Mouse (Mus musculus): ENCODE data around the gene Rnf207. TPM values are rescaled to one million over a fixed set of nuclear protein-coding genes. Genes with fewer than 3 reads are reported as not detected.
A peak's percentile ranks its signal among the peaks of the same experiment; 100 is the strongest.

The Rnf207 gene
- not detected in 2 replicates for polyA plus RNA-seq (2012; ENCODE audit: insufficient read depth, insufficient read length, missing spikeins)

DNA sequence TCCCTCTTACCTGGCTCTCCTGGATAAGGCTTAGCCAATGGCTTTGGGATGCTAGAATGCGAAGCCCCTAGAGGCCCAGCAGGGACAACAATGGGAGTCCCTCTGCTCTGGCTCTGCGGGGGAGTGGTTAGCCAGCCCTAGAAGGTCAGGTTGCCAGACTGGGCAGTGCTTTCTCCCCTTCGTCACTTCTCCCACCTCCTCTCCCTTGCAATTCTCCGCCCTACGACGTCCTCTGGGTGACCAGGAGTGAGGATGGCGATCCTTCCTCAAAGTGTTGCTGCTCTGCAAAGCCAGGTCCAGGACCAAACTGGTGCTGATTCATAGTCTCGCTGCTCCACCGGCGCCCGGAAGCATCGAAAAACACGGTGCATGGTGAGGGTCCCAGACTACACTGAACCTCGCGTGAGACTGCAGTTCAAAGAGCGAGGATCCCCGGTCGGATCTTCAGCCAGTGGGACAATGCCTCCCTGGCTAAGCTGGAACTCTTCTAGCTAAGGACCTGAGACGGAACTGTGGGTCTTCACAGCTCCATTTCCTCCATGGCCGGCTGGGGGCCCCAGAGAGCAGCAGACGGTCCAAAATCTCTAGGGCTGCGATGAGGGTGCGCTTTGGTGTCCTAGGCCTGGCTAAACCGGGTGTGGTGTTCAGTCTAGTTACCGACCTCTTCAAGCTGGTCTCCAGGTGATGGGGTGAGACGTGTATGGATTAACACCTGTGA, at the start of gene Rnf207:
Rnf207 (minus strand) TSS at position 477 of the 718 bp plus-strand sequence.
- peak within 1 kb of the TSS; percentile 32 for H3K4me3 ChIP-seq (ENCODE audit: insufficient read depth, low read length)

DNA sequence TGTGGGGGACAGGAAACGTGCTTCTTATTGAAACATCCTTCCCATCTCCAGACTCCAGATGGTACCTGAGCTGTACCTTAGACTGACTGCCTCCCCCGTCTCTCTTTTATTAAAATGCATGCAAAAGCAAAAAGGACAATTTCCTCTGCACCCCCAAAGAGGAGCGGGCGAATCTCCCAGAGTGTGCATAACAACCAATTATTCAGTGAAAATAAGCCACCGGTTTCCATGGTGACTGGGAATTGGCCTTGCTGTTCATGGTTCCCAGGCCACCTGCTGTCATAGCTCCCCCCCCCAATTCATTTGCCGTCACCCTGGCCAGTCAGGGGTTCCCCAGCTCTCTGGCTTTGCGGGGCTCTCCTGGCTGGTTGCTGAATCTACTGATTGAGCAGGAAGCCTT, 46.4 kb upstream of the Rnf207 start:
- Histone ChIP-seq H3K4me1 (ENCODE audit: control insufficient read depth, insufficient read depth, low read length) (peaks cover 16% of the 10 kb centered on the region), H3K4me3 (ENCODE audit: insufficient read depth, low read length) (no peak overlapping the region), H3K27ac (ENCODE audit: insufficient read depth, low read depth, low read length) (no peak overlapping the region)
- TF ChIP-seq POLR2A (IDR thresholded peaks at IDR 0.05; ENCODE audit: borderline replicate concordance, low read depth, low read length), result no peak
- no peak for TF ChIP-seq CTCF (IDR thresholded peaks at IDR 0.05; ENCODE audit: low read depth, low read length)

More for the DNA sequence above, at the start of gene Rnf207:
- H3K4me1 ChIP-seq (ENCODE audit: control insufficient read depth, insufficient read depth, low read length), result no peaks in the 10 kb centered on the region
- no peak within 1 kb of the TSS for H3K27ac ChIP-seq (ENCODE audit: insufficient read depth, low read depth, low read length)
- peak; percentile 37 for TF ChIP-seq CTCF (IDR thresholded peaks at IDR 0.05; ENCODE audit: low read depth, low read length)
- no peak for TF ChIP-seq POLR2A (IDR thresholded peaks at IDR 0.05; ENCODE audit: borderline replicate concordance, low read depth, low read length)

DNA sequence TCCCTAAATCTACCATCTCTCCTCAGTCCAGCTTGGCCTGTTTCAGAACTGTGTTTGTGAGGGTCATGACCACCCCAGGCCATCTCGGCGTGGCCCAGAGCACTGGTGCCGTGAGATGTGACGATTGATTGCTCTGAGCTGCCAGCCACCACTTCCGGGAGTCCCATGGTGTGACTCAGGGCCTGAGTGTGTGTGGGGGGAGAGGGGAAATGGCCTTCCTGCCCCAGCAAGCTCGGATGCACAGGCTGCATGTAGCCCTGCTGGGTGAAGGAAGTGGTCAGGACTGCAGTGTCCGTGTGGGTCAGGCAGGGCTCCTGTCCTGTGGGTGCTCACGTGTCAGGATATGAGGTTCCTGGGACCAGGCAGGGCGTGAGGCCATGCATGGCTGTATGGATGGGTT, 43.4 kb upstream of the Rnf207 start:
- Histone ChIP-seq H3K4me3 (ENCODE audit: insufficient read depth, low read length) (no peak overlapping the region), H3K27ac (ENCODE audit: insufficient read depth, low read depth, low read length) (peak overlapping the region; percentile 2; the same call in 1 of the 2 replicates), H3K4me1 (ENCODE audit: control insufficient read depth, insufficient read depth, low read length) (peaks cover 16% of the 10 kb centered on the region)
- TF ChIP-seq POLR2A (IDR thresholded peaks at IDR 0.05; ENCODE audit: borderline replicate concordance, low read depth, low read length), result no peak
- TF ChIP-seq CTCF (IDR thresholded peaks at IDR 0.05; ENCODE audit: low read depth, low read length), result no peak

DNA sequence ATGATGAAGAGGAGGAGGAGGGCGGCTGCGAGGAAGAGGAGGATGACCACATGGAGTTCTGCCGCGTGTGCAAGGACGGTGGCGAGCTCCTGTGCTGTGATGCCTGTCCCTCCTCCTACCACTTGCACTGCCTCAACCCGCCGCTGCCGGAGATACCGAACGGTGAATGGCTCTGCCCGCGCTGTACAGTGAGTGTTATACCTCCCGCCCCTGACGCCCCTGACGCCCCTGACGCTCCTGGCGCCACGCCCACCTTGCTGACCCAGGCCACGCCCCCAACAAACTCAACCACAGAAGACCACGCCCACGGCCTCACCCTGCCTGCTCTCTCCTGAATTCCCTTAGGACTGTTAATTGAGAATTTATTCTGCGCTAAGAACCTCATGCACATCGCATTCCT, 42.1 kb upstream of the Rnf207 start:
- H3K4me3 ChIP-seq (ENCODE audit: insufficient read depth, low read length), result no peak overlapping the region

DNA sequence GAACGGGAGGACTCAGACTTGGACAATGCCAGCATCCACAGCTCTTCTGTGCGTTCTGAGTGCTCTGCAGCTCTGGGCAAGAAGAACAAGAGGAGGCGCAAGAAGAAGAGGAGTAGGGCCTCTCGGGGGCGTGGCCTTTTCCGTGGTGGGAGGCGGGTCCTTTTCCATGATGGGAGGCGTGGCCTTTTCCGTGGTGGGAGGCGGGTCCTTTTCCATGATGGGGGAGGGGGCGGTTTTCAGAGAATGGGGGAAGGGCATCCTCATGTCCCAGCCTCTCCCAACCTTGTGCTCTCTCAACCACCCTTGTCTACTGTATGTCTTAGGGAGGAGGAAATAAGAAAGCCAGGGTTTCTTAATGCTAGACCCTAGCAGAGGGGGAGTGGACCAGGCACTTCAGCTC, 40.9 kb upstream of the Rnf207 start:
- no peak for TF ChIP-seq CTCF (IDR thresholded peaks at IDR 0.05; ENCODE audit: low read depth, low read length)
- no peak for TF ChIP-seq POLR2A (IDR thresholded peaks at IDR 0.05; ENCODE audit: borderline replicate concordance, low read depth, low read length)
- Histone ChIP-seq H3K27ac (ENCODE audit: insufficient read depth, low read depth, low read length) (no peak overlapping the region), H3K4me1 (ENCODE audit: control insufficient read depth, insufficient read depth, low read length) (peaks cover 16% of the 10 kb centered on the region), H3K4me3 (ENCODE audit: insufficient read depth, low read length) (no peak overlapping the region)

More for the DNA sequence above, 42.1 kb upstream of the Rnf207 start:
- no peak overlapping the region for H3K27ac ChIP-seq (ENCODE audit: insufficient read depth, low read depth, low read length)
- H3K4me1 ChIP-seq (ENCODE audit: control insufficient read depth, insufficient read depth, low read length), result peaks cover 16% of the 10 kb centered on the region
- TF ChIP-seq POLR2A (IDR thresholded peaks at IDR 0.05; ENCODE audit: borderline replicate concordance, low read depth, low read length) (no peak), CTCF (IDR thresholded peaks at IDR 0.05; ENCODE audit: low read depth, low read length) (no peak)

DNA sequence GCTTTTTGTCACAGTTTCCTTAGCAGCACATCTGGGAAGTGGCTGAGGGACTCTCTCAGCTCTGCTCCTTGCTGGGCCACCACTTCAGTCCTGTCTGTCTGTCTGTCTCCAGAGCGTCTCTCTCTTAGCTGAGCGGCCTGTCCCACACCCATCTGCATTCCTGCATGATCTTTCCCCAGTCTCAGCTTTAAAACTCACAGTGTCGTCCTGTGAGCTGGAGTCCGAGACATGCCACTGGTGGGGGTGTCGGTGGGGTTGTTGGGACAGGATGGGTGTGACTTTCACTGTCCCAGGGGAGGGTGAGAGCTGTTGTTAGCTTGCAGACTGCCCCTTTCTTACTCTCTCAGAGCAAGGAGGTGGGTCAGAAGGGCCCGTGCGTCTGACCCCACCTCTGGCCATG, 36.9 kb upstream of the Rnf207 start:
- no peak for TF ChIP-seq CTCF (IDR thresholded peaks at IDR 0.05; ENCODE audit: low read depth, low read length)
- no peak for TF ChIP-seq POLR2A (IDR thresholded peaks at IDR 0.05; ENCODE audit: borderline replicate concordance, low read depth, low read length)
- peaks cover 7% of the 10 kb centered on the region for H3K4me1 ChIP-seq (ENCODE audit: control insufficient read depth, insufficient read depth, low read length)

DNA sequence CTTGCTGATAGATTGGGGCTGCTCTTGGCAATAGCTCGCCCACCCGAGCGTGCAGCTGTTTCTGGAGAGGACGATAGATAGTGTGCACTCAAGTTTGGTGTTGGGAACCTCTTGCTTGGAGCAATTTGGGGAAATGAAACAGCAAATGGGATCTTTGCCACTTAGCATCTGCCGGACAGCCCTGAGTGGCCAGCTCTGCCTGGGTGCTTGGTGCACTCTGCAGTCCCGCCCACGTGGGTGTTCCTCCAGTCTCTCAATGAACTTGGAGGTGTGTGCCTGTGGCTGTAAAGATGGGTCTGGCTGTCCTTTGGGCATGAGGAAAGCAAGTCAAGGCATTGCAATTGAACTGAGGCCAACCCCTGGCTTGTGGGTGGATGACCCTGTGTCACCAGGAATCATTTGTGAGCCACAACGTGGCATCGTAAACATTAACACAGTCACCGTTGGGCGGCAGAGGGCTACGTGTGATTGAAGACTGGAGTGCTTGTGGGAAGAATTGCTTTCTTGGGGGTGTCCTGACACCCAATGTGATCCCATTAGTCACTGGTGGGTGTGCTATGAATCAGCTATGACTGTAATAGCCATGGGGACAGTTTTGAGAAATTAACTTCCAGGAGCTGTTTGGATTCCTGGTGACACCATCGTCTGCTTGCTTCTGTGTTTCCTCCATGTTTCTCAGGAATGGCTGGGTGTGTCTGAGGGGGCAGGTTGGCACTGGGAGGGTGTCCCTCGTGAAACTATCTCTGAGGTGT, 35.3 kb upstream of the Rnf207 start:
- H3K27ac ChIP-seq (ENCODE audit: insufficient read depth, low read depth, low read length), result no peak overlapping the region
- peaks cover 14% of the 10 kb centered on the region for H3K4me1 ChIP-seq (ENCODE audit: control insufficient read depth, insufficient read depth, low read length)
- no peak for TF ChIP-seq POLR2A (IDR thresholded peaks at IDR 0.05; ENCODE audit: borderline replicate concordance, low read depth, low read length)
- no peak for TF ChIP-seq CTCF (IDR thresholded peaks at IDR 0.05; ENCODE audit: low read depth, low read length)
- no peak overlapping the region for H3K4me3 ChIP-seq (ENCODE audit: insufficient read depth, low read length)

More for the DNA sequence above, 36.9 kb upstream of the Rnf207 start:
- Histone ChIP-seq H3K4me3 (ENCODE audit: insufficient read depth, low read length) (no peak overlapping the region), H3K27ac (ENCODE audit: insufficient read depth, low read depth, low read length) (no peak overlapping the region)

DNA sequence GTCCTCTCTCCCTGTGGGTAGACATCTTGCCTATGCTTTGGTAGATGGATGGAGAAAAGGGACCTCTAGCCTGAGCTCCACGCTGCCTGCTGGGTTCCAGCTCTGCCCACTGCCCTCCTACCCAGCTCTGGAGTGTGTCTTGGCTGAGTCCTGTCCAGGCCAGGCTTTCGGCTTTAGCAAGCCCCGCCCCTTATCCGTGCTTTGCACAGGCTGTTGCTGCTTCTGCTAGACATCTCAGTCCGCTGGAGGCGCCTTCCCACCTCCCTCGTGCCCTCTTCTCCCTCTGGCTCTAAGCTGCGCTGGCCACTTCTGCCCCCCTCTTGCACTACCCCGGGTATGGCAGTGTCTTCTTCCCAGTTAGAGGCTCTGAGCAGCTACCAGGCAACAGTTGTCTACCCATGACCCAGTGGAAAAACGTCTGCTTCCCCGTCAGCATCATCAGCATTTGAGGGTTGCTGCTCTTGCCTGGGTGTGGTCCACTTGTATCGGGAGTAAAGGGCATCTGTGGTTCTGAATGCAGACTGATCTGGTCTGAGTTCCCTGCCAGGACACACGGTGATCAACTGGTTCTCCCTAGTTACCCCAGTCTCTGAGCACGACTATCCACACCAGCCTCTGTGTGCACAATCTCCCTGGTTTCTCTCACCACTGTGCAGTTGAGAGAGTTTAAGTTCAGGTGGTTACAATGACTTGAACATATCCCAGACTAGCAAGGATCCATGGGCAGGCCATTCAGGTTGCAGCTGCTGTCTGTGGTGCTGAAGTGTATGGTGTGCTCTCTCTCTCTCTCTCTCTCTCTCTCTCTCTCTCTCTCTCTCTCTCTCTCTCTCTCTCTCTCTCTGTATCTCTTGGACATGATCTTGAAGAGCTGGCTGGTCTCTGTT, 32.9 kb upstream of the Rnf207 start:
- Histone ChIP-seq H3K4me3 (ENCODE audit: insufficient read depth, low read length) (no peak overlapping the region), H3K4me1 (ENCODE audit: control insufficient read depth, insufficient read depth, low read length) (peaks cover 14% of the 10 kb centered on the region), H3K27ac (ENCODE audit: insufficient read depth, low read depth, low read length) (no peak overlapping the region)
- TF ChIP-seq POLR2A (IDR thresholded peaks at IDR 0.05; ENCODE audit: borderline replicate concordance, low read depth, low read length), result no peak
- no peak for TF ChIP-seq CTCF (IDR thresholded peaks at IDR 0.05; ENCODE audit: low read depth, low read length)

DNA sequence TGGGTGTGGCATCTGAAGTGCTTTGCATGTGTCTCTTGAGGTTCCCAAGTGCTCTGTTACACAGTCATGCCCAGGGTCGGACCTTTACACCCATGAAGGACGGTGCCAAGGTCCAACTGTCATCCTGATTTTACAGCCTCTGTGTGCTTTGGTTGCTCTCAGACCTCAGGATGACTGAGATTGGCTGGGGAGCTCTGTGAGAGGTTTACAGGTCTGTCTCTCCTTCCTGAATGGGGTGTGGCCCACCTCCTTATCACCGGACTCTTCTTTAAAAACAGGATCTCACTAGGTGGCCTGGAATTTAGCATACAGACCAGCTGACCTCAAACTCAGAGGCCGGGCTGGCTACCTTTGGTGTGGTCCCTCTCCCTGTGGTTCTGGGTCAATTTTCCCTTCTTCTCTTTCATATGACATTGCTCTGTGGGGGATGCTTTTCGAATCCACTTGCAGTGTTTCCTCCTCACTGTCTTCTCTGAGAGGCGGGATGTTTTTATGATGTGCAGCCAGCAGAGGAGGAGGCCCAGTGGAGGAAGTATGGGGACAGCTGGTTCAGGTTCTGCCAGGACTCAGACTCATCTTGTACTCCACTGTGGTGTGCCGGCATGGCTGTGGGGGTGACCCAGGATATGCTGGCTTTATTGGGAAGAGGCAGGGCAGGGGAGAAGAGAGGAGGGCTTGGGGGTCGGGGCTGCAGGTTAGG, 32.1 kb upstream of the Rnf207 start:
- no peak overlapping the region for H3K4me3 ChIP-seq (ENCODE audit: insufficient read depth, low read length)
- TF ChIP-seq POLR2A (IDR thresholded peaks at IDR 0.05; ENCODE audit: borderline replicate concordance, low read depth, low read length), result no peak
- no peak for TF ChIP-seq CTCF (IDR thresholded peaks at IDR 0.05; ENCODE audit: low read depth, low read length)

More for the DNA sequence above, 32.1 kb upstream of the Rnf207 start:
- Histone ChIP-seq H3K4me1 (ENCODE audit: control insufficient read depth, insufficient read depth, low read length) (peaks cover 15% of the 10 kb centered on the region), H3K27ac (ENCODE audit: insufficient read depth, low read depth, low read length) (no peak overlapping the region)

Data from bone marrow macrophage, adult 2 months (primary cell).